1 mouse cellular context compared by ENCODE assay signal in genomic region chr7:80189147-80189933, GRCm38 (mm10).
TF ChIP-seq lines count a peak whose summit lies in the region.

No protein-coding gene starts in this region.

TF ChIP-seq in CH12.LX, 34 proteins besides CTCF, POLR2A, EP300 and RAD21 (continued from another document):
- TF ChIP-seq MEF2A (IDR thresholded peaks at IDR 0.05; ENCODE audit: borderline replicate concordance, low read depth, low read length) (no peak), TBP (conservative IDR thresholded peaks at IDR 0.05; ENCODE audit: low read depth, low read length) (no peak), MAFK (IDR thresholded peaks at IDR 0.05; ENCODE audit: insufficient replicate concordance, low read length) (no peak)
